Mouse (Mus musculus): ENCODE measurements around the gene Lmbr1.
A peak's percentile ranks its signal among the peaks of the same experiment; 100 is the strongest.
"Not testable (repeated sequence)": the region's sequence is repeated elsewhere in the genome, so short reads cannot be mapped to it uniquely, and the experiment has no call there.

The Lmbr1 gene

GRCm38 (mm10) chr5:29378298-29379036 is at the start of gene Lmbr1:
Gene Lmbr1 (minus strand): TSS chr5:29378390.
- peak; percentile 96 for DNase-seq (ENCODE audit: low spot score)

DNA sequence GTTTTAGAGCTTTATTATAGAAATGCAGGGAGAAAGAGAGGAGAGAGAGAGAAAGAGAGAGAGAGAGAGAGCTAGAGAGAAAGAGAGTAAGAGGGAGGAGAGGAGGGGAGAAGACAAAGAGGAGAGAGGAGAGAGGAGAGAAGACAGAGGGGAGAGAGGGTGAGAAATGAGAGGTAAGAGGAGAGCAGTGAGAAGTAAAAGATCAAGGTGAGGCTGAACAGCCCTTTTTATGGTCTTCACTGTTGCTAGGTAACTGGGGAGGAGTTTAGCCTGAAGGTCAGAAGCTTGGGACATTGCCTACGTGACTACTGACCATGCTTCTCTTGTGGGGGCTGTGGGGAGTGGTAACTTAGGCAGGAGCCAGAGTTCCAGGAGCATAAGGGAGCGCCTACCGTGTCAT is 45.1 kb upstream of the Lmbr1 start:
- DNase-seq (ENCODE audit: low spot score) = not testable (repeated sequence)

DNA sequence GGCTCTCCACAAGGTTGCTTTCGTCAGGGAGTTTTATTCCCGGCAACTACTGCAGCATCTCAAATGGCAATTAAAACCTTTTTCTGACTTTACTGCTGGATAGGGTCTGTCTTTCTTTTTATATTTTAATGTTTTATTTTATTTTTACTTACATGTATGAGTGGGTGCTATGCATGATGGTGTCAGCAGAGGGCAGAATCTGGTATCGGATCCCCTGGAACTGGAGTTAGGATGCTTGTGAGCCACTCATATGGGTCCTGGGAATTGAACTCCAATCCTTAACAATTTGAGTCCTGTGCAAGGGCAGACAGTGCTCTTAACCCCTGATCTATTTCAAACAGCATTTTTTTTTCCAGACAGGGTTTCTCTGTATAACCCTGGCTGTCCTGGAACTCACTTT is 34.9 kb upstream of the Lmbr1 start:
- DNase-seq (ENCODE audit: low spot score) = peak; percentile 27

DNA sequence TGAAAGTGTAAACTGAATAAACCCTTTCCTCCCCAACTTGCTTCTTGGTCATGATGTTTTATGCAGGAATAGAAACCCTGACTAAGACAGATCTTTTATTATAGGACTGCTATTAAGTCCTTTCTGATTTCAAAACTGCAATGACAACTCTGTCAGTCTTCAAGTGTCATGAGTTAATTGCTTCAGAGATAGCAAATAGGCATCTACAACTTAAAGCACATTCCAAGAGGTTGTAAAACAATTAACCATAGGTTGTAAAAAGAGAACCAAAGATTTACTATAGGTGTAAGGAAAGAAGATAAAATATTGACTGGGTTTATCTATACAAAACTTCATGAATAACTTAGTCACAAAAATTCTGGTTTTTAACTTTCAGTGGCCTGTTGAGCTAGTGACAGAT is 32.7 kb upstream of the Lmbr1 start:
- no peak for DNase-seq (ENCODE audit: low spot score)

- DNase-seq (ENCODE audit: low spot score) = no peak
These were observed 20.2 kb upstream of the Lmbr1 start for GRCm38 (mm10) chr5:29398427-29398826.

DNA sequence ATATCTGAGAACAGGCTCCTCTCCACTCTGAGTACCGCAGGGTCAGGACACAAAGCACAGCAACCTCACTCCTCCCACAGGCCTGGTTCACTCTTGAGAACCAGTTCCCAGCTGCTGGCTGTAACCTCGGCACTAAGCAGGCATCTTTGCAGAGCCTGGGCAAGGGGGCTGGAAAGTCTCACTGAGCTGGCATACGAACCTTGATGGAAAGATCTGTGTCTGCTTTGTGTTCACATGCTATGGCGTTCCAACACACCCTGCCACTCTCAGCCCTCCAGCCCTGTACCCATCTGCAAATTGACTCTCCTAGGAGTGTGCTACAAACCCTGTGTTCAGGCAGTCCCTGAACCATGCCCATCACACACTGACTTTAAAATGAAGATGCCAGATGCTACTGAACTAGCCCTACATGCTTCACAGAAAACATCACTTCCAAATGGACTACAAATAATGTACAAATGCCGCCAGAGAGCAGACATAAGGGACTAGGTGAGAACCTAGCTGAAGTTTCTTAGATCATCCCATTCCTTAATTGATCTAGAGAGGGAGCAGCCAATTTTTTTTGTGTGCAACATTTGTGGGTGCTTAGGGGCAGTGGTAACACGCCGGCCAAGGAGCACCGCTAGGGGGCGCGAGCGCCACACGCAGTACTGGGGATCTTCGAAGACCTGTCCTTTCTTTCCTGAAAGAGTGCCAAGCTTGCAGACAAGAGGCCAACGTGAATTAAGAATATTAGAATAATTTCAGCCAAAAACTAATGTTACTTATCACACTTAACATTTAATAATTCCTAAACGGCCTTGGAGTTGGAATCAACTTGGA is 11.0 kb upstream of the Lmbr1 start:
- peak; percentile 90 for DNase-seq (ENCODE audit: low spot score)

- no peak for DNase-seq (ENCODE audit: low spot score)
These were observed 10.2 kb upstream of the Lmbr1 start for GRCm38 (mm10) chr5:29388181-29388943.

DNA sequence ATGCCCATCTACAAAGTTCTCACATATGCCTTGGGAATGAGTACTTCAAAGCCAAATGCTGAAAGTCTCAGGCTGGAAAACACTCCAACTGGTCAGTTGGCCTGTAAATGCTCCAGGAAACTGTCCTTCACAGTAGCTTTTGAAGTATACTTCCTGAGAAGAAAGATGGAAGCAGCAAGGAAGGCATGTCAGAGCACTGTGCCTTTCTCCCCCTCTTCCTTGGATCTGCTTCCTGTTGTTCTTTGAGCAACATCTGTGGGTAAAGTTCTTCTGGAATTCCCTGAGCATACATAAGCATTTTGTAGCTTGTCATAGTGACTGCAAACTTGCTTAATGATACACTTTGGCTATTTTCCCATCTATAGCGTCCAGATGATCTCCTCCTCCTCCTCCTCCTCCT is 9.4 kb upstream of the Lmbr1 start:
- no peak for DNase-seq (ENCODE audit: low spot score)

- DNase-seq (ENCODE audit: low spot score) = peak; percentile 9
These were observed 4.6 kb upstream of the Lmbr1 start for GRCm38 (mm10) chr5:29382776-29383175.

DNA sequence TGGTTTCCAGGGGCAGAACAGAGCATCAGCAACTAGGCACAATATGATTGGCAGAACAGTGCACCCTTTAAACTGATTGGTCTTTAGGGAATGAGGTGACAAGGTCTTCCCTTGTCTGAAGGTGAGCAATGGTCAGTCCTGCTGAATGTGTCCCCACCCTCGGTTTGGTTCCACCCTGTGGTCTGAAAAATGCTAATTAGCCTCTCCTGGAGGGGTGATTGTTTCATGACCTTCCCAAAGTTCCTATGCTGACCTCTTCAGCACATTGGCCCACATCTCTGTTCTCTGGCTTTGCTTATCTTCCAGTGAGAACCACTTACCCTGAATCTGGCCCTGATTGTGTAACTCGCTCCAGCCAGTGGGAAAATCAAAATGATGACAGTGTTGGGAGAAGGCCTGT is 1.9 kb upstream of the Lmbr1 start:
- DNase-seq (ENCODE audit: low spot score) = no peak

GRCm38 (mm10) chr5:29377590-29378297 is 446 bp downstream of the Lmbr1 start:
- no peak for DNase-seq (ENCODE audit: low spot score)

- no peak for DNase-seq (ENCODE audit: low spot score)
These were observed 14.7 kb downstream of the Lmbr1 start for GRCm38 (mm10) chr5:29363511-29363910.

DNA sequence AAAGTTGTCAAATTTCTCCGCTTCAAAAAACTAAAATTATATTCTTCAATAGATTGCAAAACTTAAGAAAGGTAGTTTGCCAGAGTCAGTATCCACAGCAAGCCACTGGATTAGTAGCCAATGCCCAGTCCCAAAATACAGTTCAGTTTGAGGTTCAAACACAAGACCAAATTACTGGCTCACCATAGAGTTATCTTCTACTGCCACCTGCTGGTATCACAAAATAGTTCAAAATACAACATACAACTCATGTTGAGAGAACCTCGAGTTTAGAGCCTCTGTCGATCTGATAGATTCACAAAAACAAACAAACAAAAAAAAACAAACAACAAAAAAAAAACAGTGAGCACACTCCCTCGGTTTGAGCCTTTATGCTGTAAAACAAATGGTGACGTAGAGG is 42.4 kb downstream of the Lmbr1 start:
- peak; percentile 77 for DNase-seq (ENCODE audit: low spot score)

GRCm38 (mm10) chr5:29322503-29322902 is 55.7 kb downstream of the Lmbr1 start:
- DNase-seq (ENCODE audit: low spot score) = no peak

GRCm38 (mm10) chr5:29309191-29309590 is 69.0 kb downstream of the Lmbr1 start:
- DNase-seq (ENCODE audit: low spot score) = no peak

DNA sequence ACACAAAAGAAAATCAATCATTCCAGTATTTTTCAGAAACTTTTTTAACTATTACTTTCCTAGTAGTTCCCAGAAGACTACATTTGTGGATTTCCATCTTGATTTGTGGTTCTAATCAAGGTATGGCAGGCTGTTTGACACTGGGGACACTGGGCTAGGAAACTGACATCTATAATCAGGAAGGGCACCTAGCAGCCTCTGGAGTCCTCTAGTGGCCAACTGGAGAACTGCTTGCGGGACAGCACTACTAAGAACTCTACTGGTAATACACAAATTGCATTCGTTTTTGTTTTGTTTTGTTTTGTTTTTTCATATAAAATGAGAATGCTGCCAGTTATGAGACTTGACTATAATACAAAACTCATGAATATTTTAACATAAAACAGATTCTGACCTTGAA is 85.0 kb downstream of the Lmbr1 start:
- DNase-seq (ENCODE audit: low spot score) = peak; percentile 86

GRCm38 (mm10) chr5:29290110-29290509 is 88.1 kb downstream of the Lmbr1 start:
- no peak for DNase-seq (ENCODE audit: low spot score)

- DNase-seq (ENCODE audit: low spot score) = no peak
These were observed 88.5 kb downstream of the Lmbr1 start for GRCm38 (mm10) chr5:29289703-29290102.

- no peak for DNase-seq (ENCODE audit: low spot score)
These were observed 97.1 kb downstream of the Lmbr1 start for GRCm38 (mm10) chr5:29281081-29281480.

- peak; percentile 51 for DNase-seq (ENCODE audit: low spot score)
These were observed 103.4 kb downstream of the Lmbr1 start for GRCm38 (mm10) chr5:29274746-29275145.

GRCm38 (mm10) chr5:29273426-29273825 is 104.8 kb downstream of the Lmbr1 start:
- DNase-seq (ENCODE audit: low spot score) = no peak

DNA sequence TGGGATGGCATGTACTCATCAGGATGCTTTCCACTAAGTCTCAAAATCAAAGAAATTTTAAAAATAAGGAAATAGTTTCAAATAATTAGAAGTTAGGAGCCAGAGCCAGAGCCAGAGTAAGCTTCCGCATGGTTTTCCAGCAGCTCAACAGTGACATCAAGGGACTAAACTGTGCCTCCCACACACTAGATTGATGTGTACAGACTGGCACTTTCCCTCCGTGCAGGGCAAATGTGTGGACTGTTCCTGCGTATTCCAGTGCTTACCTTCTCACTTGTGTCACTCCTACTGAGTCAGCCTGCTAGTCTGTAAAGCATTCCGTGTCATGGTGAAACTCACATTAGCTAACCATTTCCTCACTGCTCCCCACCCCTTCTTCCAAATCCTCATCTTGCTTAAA is 107.3 kb downstream of the Lmbr1 start:
- no peak for DNase-seq (ENCODE audit: low spot score)
